Comparison of ENCODE assay signal across 17 mouse cellular contexts in genomic region chr6:125583666-125584065, GRCm38 (mm10).
"Had no signal": no experiment of that assay in that cellular context is flagged by ENCODE, and none has a peak within 500 bp of the region (broad histone marks: within the 10 kb centered on the region; RNA-seq: fewer than 3 reads in every experiment).

No protein-coding gene starts in this region.

- H3K27ac ChIP-seq: kidney, postnatal 0 days; limb, embryonic 12.5 days; macrophage; midbrain, embryonic 15.5 days; neural tube, embryonic 13.5 days had no signal

- H3K4me2 ChIP-seq: limb, embryonic 12.5 days; lung, embryonic 14.5 days; midbrain, embryonic 11.5 days; midbrain, embryonic 15.5 days; neural tube, embryonic 13.5 days; stomach, embryonic 15.5 days had no signal

- DNase-seq: kidney, adult 11 months; kidney, adult 9 months; kidney, postnatal 36 days; lung, embryonic 14.5 days; lung, postnatal 10 days; retina, postnatal 1 day; right cerebral cortex, postnatal 4 days; spleen, adult 18-20 months; thymus, postnatal 36 days had no signal

- H3K9me3 ChIP-seq: limb, embryonic 12.5 days; midbrain, embryonic 15.5 days; neural tube, embryonic 13.5 days; stomach, embryonic 15.5 days had no signal

- H3K4me3 ChIP-seq: limb, embryonic 12.5 days; midbrain, embryonic 15.5 days; neural tube, embryonic 13.5 days; stomach, embryonic 15.5 days had no signal

- H3K27me3 ChIP-seq: limb, embryonic 12.5 days; midbrain, embryonic 15.5 days; neural tube, embryonic 13.5 days; stomach, embryonic 15.5 days had no signal

- H3K36me3 ChIP-seq: limb, embryonic 12.5 days; midbrain, embryonic 15.5 days; neural tube, embryonic 13.5 days; stomach, embryonic 15.5 days had no signal

- H3K9ac ChIP-seq: limb, embryonic 12.5 days; lung, embryonic 14.5 days; midbrain, embryonic 15.5 days; neural tube, embryonic 13.5 days; stomach, embryonic 15.5 days had no signal

- ATAC-seq: inflammation-experienced regulatory T-cells, adult 6 months; midbrain, embryonic 15.5 days had no signal
